Mouse (Mus musculus) lung, postnatal 25 days (tissue): ENCODE data around the gene Rin2.

Source experiments
- DNase-seq: peaks from one replicate; pipeline ENCODE4 v3.0.0; 2022; ENCODE audit warnings: low spot score

The Rin2 gene

DNA sequence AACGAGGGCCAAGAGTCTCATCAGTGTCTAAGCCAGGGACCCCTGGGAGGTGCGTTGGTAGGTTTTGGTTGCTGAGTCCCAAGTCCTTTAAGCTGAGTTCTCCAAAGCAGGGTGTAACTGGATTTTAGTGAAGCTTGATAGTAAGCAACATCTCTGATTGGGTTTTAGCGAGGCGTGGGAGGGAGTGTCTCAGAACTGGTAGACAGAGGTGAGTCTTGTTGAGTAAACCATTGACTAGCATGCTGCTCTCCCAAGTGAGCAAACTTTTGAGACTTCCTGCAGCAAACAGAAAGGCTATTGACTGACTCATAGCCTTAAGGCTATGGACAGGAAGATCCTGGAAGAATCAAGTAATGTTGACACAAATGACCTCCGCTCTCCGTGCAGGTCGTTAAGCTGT is 112.5 kb downstream of the Rin2 start:
- DNase-seq: no peak

GRCm38 (mm10) chr2:145788562-145789346 is 113.7 kb downstream of the Rin2 start:
- DNase-seq: no peak

GRCm38 (mm10) chr2:145793702-145794101 is 118.7 kb downstream of the Rin2 start:
- no peak for DNase-seq

GRCm38 (mm10) chr2:145794318-145794954 is 119.4 kb downstream of the Rin2 start:
- peak; percentile 75 for DNase-seq

DNA sequence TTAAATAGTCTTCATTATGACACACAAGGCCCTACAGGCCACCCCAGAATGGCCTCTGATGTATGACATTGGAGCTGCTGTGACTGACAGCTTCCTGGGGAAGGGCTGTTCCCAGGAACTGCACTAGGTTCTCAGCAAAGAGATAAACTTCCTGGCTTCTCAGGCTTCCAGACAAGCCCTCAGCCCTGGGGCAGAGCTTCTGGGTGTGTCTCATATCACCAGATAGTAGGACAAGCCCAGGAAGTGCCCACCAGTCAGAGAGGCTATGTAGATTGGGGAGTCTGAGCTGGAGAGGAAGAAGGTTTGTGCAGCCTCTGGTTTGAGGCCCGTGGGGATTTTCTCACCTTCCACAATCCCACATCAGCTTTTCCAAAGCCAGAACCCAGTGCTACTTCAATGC is 122.8 kb downstream of the Rin2 start:
- DNase-seq: peak; percentile 87

GRCm38 (mm10) chr2:145798954-145799353 is 123.9 kb downstream of the Rin2 start:
- DNase-seq: peak; percentile 87

- peak; percentile 72 for DNase-seq
Observed at GRCm38 (mm10) chr2:145801322-145802052, 126.5 kb downstream of the Rin2 start.

- DNase-seq: no peak
Observed at GRCm38 (mm10) chr2:145802626-145803025, 127.6 kb downstream of the Rin2 start.

DNA sequence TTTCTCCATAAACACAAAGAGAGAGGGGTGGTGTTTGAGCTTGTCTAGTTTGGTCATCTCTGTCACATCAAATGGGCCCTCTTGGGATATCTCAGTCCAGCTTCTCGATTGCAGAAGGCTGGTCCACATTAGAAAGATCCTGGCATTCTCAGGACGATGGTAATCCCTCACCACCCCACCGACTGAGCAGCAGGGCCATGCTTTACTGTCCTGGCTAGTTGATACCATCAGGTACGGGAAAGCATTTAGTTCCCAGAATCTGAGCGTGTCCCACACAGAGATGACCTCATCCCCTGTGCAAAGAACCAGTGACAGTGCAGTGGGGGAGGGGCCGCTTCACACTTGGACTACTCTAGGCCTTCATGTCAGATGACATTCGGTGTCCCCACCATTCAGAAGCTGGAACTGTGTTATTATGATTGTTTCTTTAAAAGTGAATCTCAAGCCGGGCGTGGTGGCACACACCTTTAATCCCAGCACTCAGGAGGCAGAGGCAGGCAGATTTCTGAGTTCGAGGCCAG is 128.9 kb downstream of the Rin2 start:
- no peak for DNase-seq

- no peak for DNase-seq
Observed at GRCm38 (mm10) chr2:145804524-145804923, 129.5 kb downstream of the Rin2 start.

DNA sequence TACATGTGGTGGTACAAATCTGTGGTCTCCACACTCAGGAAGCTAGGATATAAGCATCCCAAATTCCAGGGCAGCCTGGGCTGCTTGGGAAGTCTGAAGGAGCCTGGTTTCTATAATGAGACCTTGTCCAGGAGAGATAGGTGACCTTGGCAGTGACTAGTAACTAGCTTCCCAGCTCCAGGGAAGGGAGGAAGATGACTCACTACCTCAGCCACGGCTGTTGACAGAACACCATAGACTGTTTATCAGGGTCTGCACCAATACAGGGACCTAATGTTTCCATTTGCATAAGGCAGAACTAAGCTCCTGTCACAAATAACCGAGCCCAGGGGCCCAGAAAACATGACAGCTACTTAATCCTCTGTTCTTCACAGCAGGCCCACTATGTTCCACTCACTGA is 132.3 kb downstream of the Rin2 start:
- DNase-seq: no peak

GRCm38 (mm10) chr2:145808251-145808650 is 133.2 kb downstream of the Rin2 start:
- DNase-seq: no peak

DNA sequence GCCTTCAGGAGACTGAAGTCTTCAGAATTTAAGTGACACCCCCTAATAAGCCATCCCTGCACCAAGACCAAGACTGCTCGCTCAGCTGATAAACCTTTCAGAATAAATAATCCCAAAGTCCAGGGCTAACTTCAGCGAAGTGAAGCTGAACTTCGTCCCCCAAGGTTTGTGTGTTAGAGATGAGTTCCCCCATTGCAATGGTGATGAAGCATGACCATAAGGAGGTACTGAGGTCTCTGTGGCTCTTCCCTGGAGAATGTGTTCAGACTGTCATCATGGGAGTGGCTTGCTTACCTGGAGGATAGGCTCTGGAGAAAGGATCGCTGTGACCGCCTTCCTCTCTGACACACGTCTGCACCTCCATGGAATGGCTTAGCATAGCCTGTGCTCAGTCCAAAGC is 133.7 kb downstream of the Rin2 start:
- DNase-seq: no peak

- no peak for DNase-seq
Observed at GRCm38 (mm10) chr2:145810676-145811075, 135.7 kb downstream of the Rin2 start.

DNA sequence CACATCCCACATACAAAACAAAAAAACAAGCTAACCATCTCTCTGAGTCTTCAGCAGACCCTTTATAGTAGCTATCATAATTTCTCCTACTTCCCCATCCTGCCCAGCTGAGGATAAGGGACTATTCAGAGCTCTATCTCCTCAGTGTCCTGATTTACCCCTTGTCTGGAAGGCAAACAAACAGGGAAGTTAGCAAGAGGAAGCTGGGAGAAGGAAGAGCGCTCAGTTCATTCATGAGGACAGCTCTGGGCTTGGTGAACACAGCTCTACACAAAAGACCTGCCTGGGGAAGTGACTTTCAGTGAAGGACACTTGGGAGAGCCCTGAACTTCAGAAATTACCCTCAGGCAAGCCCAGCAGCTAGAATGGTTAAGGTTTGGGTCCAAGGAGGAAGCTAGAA is 137.8 kb downstream of the Rin2 start:
- no peak for DNase-seq

- DNase-seq: no peak
Observed at GRCm38 (mm10) chr2:145817195-145817594, 142.2 kb downstream of the Rin2 start.

GRCm38 (mm10) chr2:145822013-145822782 is 147.2 kb downstream of the Rin2 start:
- peak; percentile 78 for DNase-seq

- peak; percentile 67 for DNase-seq
Observed at GRCm38 (mm10) chr2:145822783-145823729, 148.0 kb downstream of the Rin2 start.

GRCm38 (mm10) chr2:145824749-145825148 is 149.7 kb downstream of the Rin2 start:
- DNase-seq: no peak

GRCm38 (mm10) chr2:145825221-145825620 is 150.2 kb downstream of the Rin2 start:
- no peak for DNase-seq

DNA sequence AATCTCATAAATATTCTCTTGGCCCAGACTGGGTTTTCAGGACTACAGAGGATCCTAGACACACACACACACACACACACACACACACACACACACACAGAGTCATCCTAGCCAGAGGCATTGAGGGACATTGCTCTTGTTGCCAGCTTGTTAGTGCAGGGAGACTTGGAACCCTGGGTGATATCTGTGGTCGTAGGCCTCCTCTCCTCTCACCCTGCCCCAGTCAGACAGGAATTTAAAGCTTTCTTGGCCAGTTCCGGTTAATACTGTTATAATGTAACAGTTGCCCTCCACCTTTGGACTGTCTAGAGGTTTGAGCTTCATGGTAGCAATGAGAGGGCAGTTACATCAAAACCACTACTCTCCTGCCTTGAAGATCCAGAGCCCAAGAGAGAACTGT is 152.9 kb downstream of the Rin2 start:
- DNase-seq: no peak
